Comparison of ENCODE assay signal across 8 mouse cellular contexts in genomic region chr2:155276195-155276594, GRCm38 (mm10). TPM values are rescaled to one million over a fixed set of nuclear protein-coding genes. Genes with fewer than 3 reads are reported as not detected.
DNase-seq lines count a peak whose midpoint lies in the region; ATAC-seq and TF ChIP-seq lines count a peak whose summit lies in the region.

Gene Map1lc3a, plus strand, starts transcription at chr2:155276297.

- WGBS in forebrain, embryonic 10.5 days = 1% methylated on average over 47 of the region's 47 CpGs
- WGBS in heart, embryonic 15.5 days = 1% methylated on average over 47 of the region's 47 CpGs
- WGBS in liver, embryonic 14.5 days (ENCODE audit: insufficient replicate concordance) = 1% methylated on average over 47 of the region's 47 CpGs
- under 1% methylated on average over 42 of the region's 47 CpGs for WGBS in neural tube, embryonic 11.5 days
- under 1% methylated on average over 47 of the region's 47 CpGs for WGBS in stomach, postnatal 0 days

- no peak for TF ChIP-seq EP300 in liver, embryonic 14.5 days (IDR thresholded peaks at IDR 0.05; ENCODE audit: low read depth)
- no peak for TF ChIP-seq EP300 in stomach, postnatal 0 days (optimal IDR thresholded peaks at IDR 0.05)

- no peaks in the 10 kb centered on the region for H3K9me3 ChIP-seq in forebrain, embryonic 10.5 days
- H3K9me3 ChIP-seq in heart, embryonic 15.5 days (replicated peaks) = no peaks in the 10 kb centered on the region
- no peaks in the 10 kb centered on the region for H3K9me3 ChIP-seq in liver, embryonic 14.5 days (ENCODE audit: control insufficient read depth, low read length)
- no peaks in the 10 kb centered on the region for H3K9me3 ChIP-seq in neural tube, embryonic 11.5 days (ENCODE audit: control insufficient read depth, low read length)
- H3K9me3 ChIP-seq in stomach, postnatal 0 days (ENCODE audit: control insufficient read depth, low read length) = no peaks in the 10 kb centered on the region

- peak; percentile 95 for ATAC-seq in CD4-positive, CD25-positive, alpha-beta regulatory T cell, adult 4 months
- ATAC-seq in heart, embryonic 15.5 days (replicated peaks; ENCODE audit: insufficient number of reproducible peaks, insufficient read depth, low FRiP score, low read depth) = peak; percentile 90
- ATAC-seq in liver, embryonic 14.5 days (ENCODE audit: insufficient read depth) = peak; percentile 89
- ATAC-seq in neural tube, embryonic 11.5 days (ENCODE audit: insufficient read depth, low FRiP score, low TSS enrichment) = peak; percentile 93
- ATAC-seq in stomach, postnatal 0 days (ENCODE audit: low FRiP score, low TSS enrichment) = peak; percentile 96

- peak; percentile 89 for DNase-seq in c-Kit-negative CD71-positive TER-119-positive erythroid progenitor cells, embryonic 14.5 days (ENCODE audit: low read depth, low spot score)
- DNase-seq in forebrain, embryonic 10.5 days (ENCODE audit: extremely low spot score, low spot score) = peak; percentile 93
- DNase-seq in kidney, postnatal 25 days = peak; percentile 98
- DNase-seq in liver, embryonic 14.5 days (ENCODE audit: low read depth in 3 of 3, low spot score in 3 of 3) = peak; percentile 86 to 89 (median 89)
- peak; percentile 94 for DNase-seq in neural tube, embryonic 11.5 days (ENCODE audit: low spot score)
- peak; percentile 97 for DNase-seq in stomach, postnatal 0 days (ENCODE audit: low spot score)

- H3K4me2 ChIP-seq in heart, embryonic 15.5 days = peak within 1 kb of the TSS; percentile 82
- peak within 1 kb of the TSS; percentile 97 for H3K4me2 ChIP-seq in liver, embryonic 14.5 days (ENCODE audit: low read depth)
- peak within 1 kb of the TSS; percentile 76 for H3K4me2 ChIP-seq in neural tube, embryonic 11.5 days (ENCODE audit: low read depth)
- H3K4me2 ChIP-seq in stomach, postnatal 0 days (replicated peaks; ENCODE audit: low read depth) = peak within 1 kb of the TSS; percentile 70

- TF ChIP-seq CTCF in liver, embryonic 14.5 days (IDR thresholded peaks at IDR 0.05; ENCODE audit: low read depth) = no peak
- no peak for TF ChIP-seq CTCF in stomach, postnatal 0 days (IDR thresholded peaks at IDR 0.05; ENCODE audit: low read depth)

- peak within 1 kb of the TSS; percentile 73 for H3K4me3 ChIP-seq in forebrain, embryonic 10.5 days
- H3K4me3 ChIP-seq in heart, embryonic 15.5 days = peak within 1 kb of the TSS; percentile 97
- peak within 1 kb of the TSS; percentile 72 to 97 for H3K4me3 ChIP-seq in liver, embryonic 14.5 days (ENCODE audit: insufficient read depth in 1 of 2, low read depth in 2 of 2, low read length in 2 of 2)
- peak within 1 kb of the TSS; percentile 79 for H3K4me3 ChIP-seq in neural tube, embryonic 11.5 days (ENCODE audit: low read depth, low read length)
- H3K4me3 ChIP-seq in stomach, postnatal 0 days (ENCODE audit: low read depth, low read length) = peak within 1 kb of the TSS; percentile 96

- H3K27me3 ChIP-seq in forebrain, embryonic 10.5 days (ENCODE audit: poor library complexity, severe bottlenecking) = peaks cover 9% of the 10 kb centered on the region; the same call in 1 of the 2 replicates
- no peaks in the 10 kb centered on the region for H3K27me3 ChIP-seq in heart, embryonic 15.5 days
- H3K27me3 ChIP-seq in liver, embryonic 14.5 days (ENCODE audit: control insufficient read depth, insufficient read depth, low read length) = no peaks in the 10 kb centered on the region
- H3K27me3 ChIP-seq in neural tube, embryonic 11.5 days (ENCODE audit: control insufficient read depth, insufficient read depth, low read length) = no peaks in the 10 kb centered on the region
- no peaks in the 10 kb centered on the region for H3K27me3 ChIP-seq in stomach, postnatal 0 days (ENCODE audit: control insufficient read depth, insufficient read depth, low read length)

- H3K9ac ChIP-seq in heart, embryonic 15.5 days = peak within 1 kb of the TSS; percentile 98
- H3K9ac ChIP-seq in liver, embryonic 14.5 days (replicated peaks) = peak within 1 kb of the TSS; percentile 81
- H3K9ac ChIP-seq in neural tube, embryonic 11.5 days (ENCODE audit: low read length) = peak within 1 kb of the TSS; percentile 86
- peak within 1 kb of the TSS; percentile 97 for H3K9ac ChIP-seq in stomach, postnatal 0 days (ENCODE audit: low read length)

- H3K4me1 ChIP-seq in forebrain, embryonic 10.5 days = peaks cover 22% of the 10 kb centered on the region
- H3K4me1 ChIP-seq in heart, embryonic 15.5 days (replicated peaks) = peaks cover 29% of the 10 kb centered on the region
- H3K4me1 ChIP-seq in liver, embryonic 14.5 days (replicated peaks; ENCODE audit: control insufficient read depth in 2 of 2, insufficient read depth in 2 of 2, low read length in 1 of 2) = peaks cover 3% of the 10 kb centered on the region in 2 experiments; a peak in 2 of 4 replicates
- H3K4me1 ChIP-seq in neural tube, embryonic 11.5 days (ENCODE audit: control insufficient read depth, insufficient read depth, low read length) = peaks cover 5% of the 10 kb centered on the region; the same call in 1 of the 2 replicates
- H3K4me1 ChIP-seq in stomach, postnatal 0 days (replicated peaks; ENCODE audit: control insufficient read depth, insufficient read depth) = peaks cover 6% of the 10 kb centered on the region

- peak within 1 kb of the TSS; percentile 90 for H3K27ac ChIP-seq in forebrain, embryonic 10.5 days
- peak within 1 kb of the TSS; percentile 94 for H3K27ac ChIP-seq in heart, embryonic 15.5 days
- no peak within 1 kb of the TSS; the same call in 1 of the 2 replicates for H3K27ac ChIP-seq in liver, embryonic 14.5 days
- 0 out of 2 replicates have a peak within 1 kb of the TSS, but pooled peaks have one; percentile 20 for H3K27ac ChIP-seq in neural tube, embryonic 11.5 days (ENCODE audit: low read depth, low read length)
- peak within 1 kb of the TSS; percentile 98 for H3K27ac ChIP-seq in stomach, postnatal 0 days (replicated peaks)

- peaks cover 25% of the 10 kb centered on the region for H3K36me3 ChIP-seq in forebrain, embryonic 10.5 days (replicated peaks)
- H3K36me3 ChIP-seq in heart, embryonic 15.5 days = peaks cover 4% of the 10 kb centered on the region; the same call in 1 of the 2 replicates
- no peaks in the 10 kb centered on the region for H3K36me3 ChIP-seq in liver, embryonic 14.5 days (replicated peaks; ENCODE audit: control insufficient read depth, insufficient read depth, low read depth)
- H3K36me3 ChIP-seq in neural tube, embryonic 11.5 days (ENCODE audit: control insufficient read depth, insufficient read depth, low read length) = no peaks in the 10 kb centered on the region; the same call in 1 of the 2 replicates
- peaks cover 8% of the 10 kb centered on the region; the same call in 1 of the 2 replicates for H3K36me3 ChIP-seq in stomach, postnatal 0 days (ENCODE audit: control insufficient read depth, insufficient read depth, low read length)

RNA-seq across cellular contexts. Expression of gene Map1lc3a, which starts in this region (rescaled TPM):
- polyA plus RNA-seq in CD4-positive, CD25-positive, alpha-beta regulatory T cell, adult 4 months (2017; shearing (Covaris generic)) = 1 to 10 TPM; 1.1 to 2.9 TPM
- polyA plus RNA-seq in forebrain, embryonic 10.5 days (2016; fragmentation: Nextera tagmentation; extraction: Ambion mirVana) = 87.1 TPM in 2 replicates
- 354 and 380 TPM in 2 replicates for polyA plus RNA-seq in heart, embryonic 15.5 days (2015; fragmentation: Nextera tagmentation; extraction: Ambion mirVana)
- polyA plus RNA-seq in liver, embryonic 14.5 days (2012; rRNA removed) = 7.7 and 9.1 TPM in 2 replicates
- 16.1 and 17.8 TPM in 2 replicates for polyA plus RNA-seq in liver, embryonic 14.5 days (2014; fragmentation: Nextera tagmentation; extraction: Ambion mirVana)
- 186 and 191 TPM in 2 replicates for polyA plus RNA-seq in neural tube, embryonic 11.5 days (2014; fragmentation: Nextera tagmentation; extraction: Ambion mirVana)
- 249 and 274 TPM in 2 replicates for polyA plus RNA-seq in stomach, postnatal 0 days (2015; fragmentation: Nextera tagmentation; extraction: Ambion mirVana)
